Mouse (Mus musculus) erythroblast, embryonic 14.5 days (primary cell): ENCODE measurements around the gene Gm17364.

Experiments
- GATA1 ChIP-seq: IDR thresholded peaks from 2 replicates; pipeline ENCODE4 v1.6.1; 2012; ENCODE audit warnings: low read length, inconsistent platforms, mixed read lengths
- TAL1 ChIP-seq: IDR thresholded peaks from 3 replicates; pipeline ENCODE4 v1.6.1; 2012; ENCODE audit warnings: low read length, inconsistent platforms, mixed read lengths

DNA sequence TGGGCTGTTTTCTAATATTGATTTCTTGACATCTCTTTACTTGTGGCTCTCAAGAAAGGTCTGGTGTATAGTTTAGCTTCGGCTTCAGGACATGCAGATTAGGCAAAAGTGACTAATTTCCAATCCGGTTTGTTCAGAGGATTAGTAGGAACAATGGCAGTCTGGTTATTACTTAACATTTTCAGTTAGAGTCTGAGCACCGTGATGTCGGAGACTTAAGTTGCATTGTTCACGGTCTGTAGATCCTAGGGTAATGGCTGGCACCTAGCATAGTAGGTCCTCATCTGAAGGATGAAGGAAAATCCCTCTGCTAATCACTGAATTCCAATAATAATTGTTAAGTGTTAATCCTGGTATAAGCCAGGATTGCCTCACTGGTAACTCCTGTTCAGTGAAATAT is 17.7 kb downstream of the Gm17364 start:
- TF ChIP-seq TAL1 (no peak), GATA1 (no peak)
